Mouse (Mus musculus) stomach, embryonic 14.5 days (tissue): ENCODE results near the gene Inpp4b. TPM values are rescaled to one million over a fixed set of nuclear protein-coding genes. Genes with fewer than 3 reads are reported as not detected.

ENCODE experiments used
- ATAC-seq: fragments of 200-750 bp; cut with Nextera tagmentation; 2 replicates; pipeline ENCODE4 v1.8.0; 2017; ENCODE audit warnings: low read depth, moderate TSS enrichment; ENCODE audit not compliant: insufficient number of reproducible peaks, insufficient read depth, low FRiP score
- H3K27ac ChIP-seq: fragments of 300-500 bp; sonication (generic); 2 replicates; pipeline ENCODE4 v1.5.1; 2014; ENCODE audit warnings: mild to moderate bottlenecking, low read length, moderate library complexity, mixed read lengths
- H3K27me3 ChIP-seq: fragments of 300-500 bp; sonication (generic); 2 replicates; pipeline ENCODE4 v1.6.1; 2014; ENCODE audit warnings: low read length, control low read depth, mixed read lengths; ENCODE audit not compliant: control insufficient read depth, insufficient read depth
- H3K36me3 ChIP-seq: fragments of 300-500 bp; sonication (generic); 2 replicates; pipeline ENCODE4 v1.6.1; 2014; ENCODE audit warnings: mild to moderate bottlenecking, control low read depth, low read length, moderate library complexity, mixed read lengths; ENCODE audit not compliant: control insufficient read depth, insufficient read depth
- H3K4me1 ChIP-seq: fragments of 300-500 bp; sonication (generic); 2 replicates; pipeline ENCODE4 v1.6.1; 2014; ENCODE audit warnings: low read length, control low read depth, mixed read lengths; ENCODE audit not compliant: control insufficient read depth, insufficient read depth
- H3K4me2 ChIP-seq: fragments of 300-500 bp; sonication (generic); replicated peaks from 2 replicates; pipeline ENCODE4 v1.6.1; 2014; ENCODE audit warnings: low read depth, low read length, control low read depth
- H3K4me3 ChIP-seq: fragments of 300-500 bp; sonication (generic); 2 replicates; pipeline ENCODE4 v1.5.1; 2014; ENCODE audit warnings: low read depth, low read length, control low read depth
- H3K9ac ChIP-seq: fragments of 300-500 bp; sonication (generic); replicated peaks from 2 replicates; pipeline ENCODE4 v1.6.1; 2014; ENCODE audit warnings: low read depth, mild to moderate bottlenecking, control low read depth, low read length, moderate library complexity, mixed read lengths
- H3K9me3 ChIP-seq: fragments of 300-500 bp; sonication (generic); 2 replicates; pipeline ENCODE4 v1.6.1; 2016; ENCODE audit warnings: low read depth, low read length, control low read depth; ENCODE audit not compliant: control insufficient read depth
- WGBS: fragments of 180-500 bp; shearing (Covaris S2); extraction: QIAGEN DNeasy Blood & Tissue Kit; methylation state at CpG from one replicate; pipeline ENCODE4 v1.1.7; 2014; 5-methylcytosine and 5-hydroxymethylcytosine counted together
- polyA plus RNA-seq: library from polyadenylated mRNA; unstranded; fragments of >200 nt; fragmentation: Nextera tagmentation; extraction: Ambion mirVana; gene quantifications from 2 replicates; pipeline ENCODE4 v1.2.1, GENCODE M21; 2014

Gene Inpp4b
- polyA plus RNA-seq, 1 experiment from 2014 or later = 5.2 TPM

GRCm38 (mm10) chr8:81572319-81573104 lies 230.2 kb downstream of the Inpp4b start:
- no peak overlapping the region for H3K27ac ChIP-seq
- no peak overlapping the region for H3K9ac ChIP-seq
- no peak for ATAC-seq
- H3K9me3 ChIP-seq = no peaks in the 10 kb centered on the region
- H3K27me3 ChIP-seq = no peaks in the 10 kb centered on the region
- WGBS = 74% methylated on average over 1 of the region's 1 CpGs
- no peaks in the 10 kb centered on the region for H3K4me1 ChIP-seq
- H3K4me2 ChIP-seq = no peak overlapping the region
- H3K36me3 ChIP-seq = no peaks in the 10 kb centered on the region
- no peak overlapping the region for H3K4me3 ChIP-seq

GRCm38 (mm10) chr8:81575268-81575917 lies 233.0 kb downstream of the Inpp4b start:
- Histone ChIP-seq H3K9ac (no peak overlapping the region), H3K27me3 (no peaks in the 10 kb centered on the region), H3K36me3 (no peaks in the 10 kb centered on the region), H3K4me2 (no peak overlapping the region), H3K4me1 (no peaks in the 10 kb centered on the region), H3K27ac (no peak overlapping the region), H3K9me3 (no peaks in the 10 kb centered on the region), H3K4me3 (no peak overlapping the region)
- 91% methylated on average over 3 of the region's 3 CpGs for WGBS
- ATAC-seq = no peak

- no peaks in the 10 kb centered on the region for H3K9me3 ChIP-seq
- 44% methylated on average over 3 of the region's 3 CpGs for WGBS
- no peak overlapping the region for H3K9ac ChIP-seq
- no peak for ATAC-seq
- no peak overlapping the region for H3K4me3 ChIP-seq
- H3K4me1 ChIP-seq = no peaks in the 10 kb centered on the region
- no peaks in the 10 kb centered on the region for H3K27me3 ChIP-seq
- H3K4me2 ChIP-seq = no peak overlapping the region
- no peak overlapping the region for H3K27ac ChIP-seq
- H3K36me3 ChIP-seq = no peaks in the 10 kb centered on the region
These were observed 236.6 kb downstream of the Inpp4b start for GRCm38 (mm10) chr8:81578951-81579350.

GRCm38 (mm10) chr8:81581817-81582437 lies 239.6 kb downstream of the Inpp4b start:
- 86% methylated on average over 2 of the region's 2 CpGs for WGBS
- Histone ChIP-seq H3K4me3 (no peak overlapping the region), H3K4me1 (no peaks in the 10 kb centered on the region), H3K36me3 (no peaks in the 10 kb centered on the region), H3K27me3 (no peaks in the 10 kb centered on the region), H3K9me3 (no peaks in the 10 kb centered on the region), H3K27ac (no peak overlapping the region), H3K9ac (no peak overlapping the region), H3K4me2 (no peak overlapping the region)
- no peak for ATAC-seq

GRCm38 (mm10) chr8:81582906-81583305 lies 240.6 kb downstream of the Inpp4b start:
- Histone ChIP-seq H3K36me3 (no peaks in the 10 kb centered on the region), H3K4me3 (no peak overlapping the region), H3K9me3 (no peaks in the 10 kb centered on the region), H3K4me1 (no peaks in the 10 kb centered on the region), H3K27ac (no peak overlapping the region), H3K9ac (no peak overlapping the region), H3K4me2 (no peak overlapping the region), H3K27me3 (no peaks in the 10 kb centered on the region)
- ATAC-seq = no peak
- 79% methylated on average over 1 of the region's 1 CpGs for WGBS

- Histone ChIP-seq H3K27ac (no peak overlapping the region), H3K4me3 (no peak overlapping the region), H3K4me1 (no peaks in the 10 kb centered on the region), H3K9ac (no peak overlapping the region), H3K27me3 (no peaks in the 10 kb centered on the region), H3K9me3 (no peaks in the 10 kb centered on the region), H3K36me3 (no peaks in the 10 kb centered on the region), H3K4me2 (no peak overlapping the region)
- WGBS = 88% methylated on average over 5 of the region's 5 CpGs
- ATAC-seq = no peak
These were observed 244.4 kb downstream of the Inpp4b start for GRCm38 (mm10) chr8:81586783-81587182.

GRCm38 (mm10) chr8:81594134-81594714 lies 251.9 kb downstream of the Inpp4b start:
- Histone ChIP-seq H3K36me3 (no peaks in the 10 kb centered on the region), H3K4me2 (no peak overlapping the region), H3K4me1 (no peaks in the 10 kb centered on the region), H3K9ac (no peak overlapping the region), H3K4me3 (no peak overlapping the region), H3K27ac (no peak overlapping the region), H3K27me3 (no peaks in the 10 kb centered on the region), H3K9me3 (no peaks in the 10 kb centered on the region)
- WGBS = 79% methylated on average over 3 of the region's 3 CpGs
- ATAC-seq = no peak

GRCm38 (mm10) chr8:81599209-81599608 lies 256.9 kb downstream of the Inpp4b start:
- no peaks in the 10 kb centered on the region for H3K36me3 ChIP-seq

More at GRCm38 (mm10) chr8:81599209-81599608, 256.9 kb downstream of the Inpp4b start:
- Histone ChIP-seq H3K4me3 (no peak overlapping the region), H3K9ac (no peak overlapping the region), H3K27ac (no peak overlapping the region), H3K4me1 (no peaks in the 10 kb centered on the region), H3K9me3 (no peaks in the 10 kb centered on the region), H3K4me2 (no peak overlapping the region), H3K27me3 (no peaks in the 10 kb centered on the region)
- WGBS = 80% methylated on average over 4 of the region's 4 CpGs
- no peak for ATAC-seq
